Mouse (Mus musculus) embryonic facial prominence, embryonic 10.5 days (tissue): ENCODE measurements around the gene Fcrl5. TPM values are rescaled to one million over a fixed set of nuclear protein-coding genes. Genes with fewer than 3 reads are reported as not detected.
A peak's percentile ranks its signal among the peaks of the same experiment; 100 is the strongest.
"Not testable (repeated sequence)": the region's sequence is repeated elsewhere in the genome, so short reads cannot be mapped to it uniquely, and the experiment has no call there.

Experiments used
- DNase-seq: peaks from one replicate; pipeline ENCODE4 v3.0.0-alpha.2; 2017; ENCODE audit warnings: low spot score
- H3K27ac ChIP-seq: fragments of 300-500 bp; sonication (generic); replicated peaks from 2 replicates; pipeline ENCODE4 v1.5.1; 2016; ENCODE audit warnings: mild to moderate bottlenecking
- H3K27me3 ChIP-seq: fragments of 300-500 bp; sonication (generic); replicated peaks from 2 replicates; pipeline ENCODE4 v1.6.1; 2016; ENCODE audit warnings: low read depth, mild to moderate bottlenecking; ENCODE audit not compliant: poor library complexity, severe bottlenecking
- H3K36me3 ChIP-seq: fragments of 300-500 bp; sonication (generic); replicated peaks from 2 replicates; pipeline ENCODE4 v1.6.1; 2016; ENCODE audit warnings: mild to moderate bottlenecking, moderate library complexity
- H3K4me1 ChIP-seq: fragments of 300-500 bp; sonication (generic); 2 replicates; pipeline ENCODE4 v1.6.1; 2016
- H3K4me3 ChIP-seq: fragments of 300-500 bp; sonication (generic); 2 replicates; pipeline ENCODE4 v1.5.1; 2016; ENCODE audit warnings: mild to moderate bottlenecking, moderate library complexity
- H3K9me3 ChIP-seq: fragments of 300-500 bp; sonication (generic); 2 replicates; pipeline ENCODE4 v1.6.1; 2016; ENCODE audit warnings: mild to moderate bottlenecking
- WGBS: fragments of 180-500 bp; shearing (Covaris S2); methylation state at CpG from one replicate; pipeline ENCODE4 v1.1.7; 2016; 5-methylcytosine and 5-hydroxymethylcytosine counted together
- polyA plus RNA-seq: library from polyadenylated mRNA; unstranded; fragments of >200 nt; fragmentation: Nextera tagmentation; extraction: Ambion mirVana; gene quantifications from 2 replicates; pipeline ENCODE4 v1.2.1, GENCODE M21; 2016

The Fcrl5 gene
- polyA plus RNA-seq, 1 experiment from 2014 or later: not detected

DNA sequence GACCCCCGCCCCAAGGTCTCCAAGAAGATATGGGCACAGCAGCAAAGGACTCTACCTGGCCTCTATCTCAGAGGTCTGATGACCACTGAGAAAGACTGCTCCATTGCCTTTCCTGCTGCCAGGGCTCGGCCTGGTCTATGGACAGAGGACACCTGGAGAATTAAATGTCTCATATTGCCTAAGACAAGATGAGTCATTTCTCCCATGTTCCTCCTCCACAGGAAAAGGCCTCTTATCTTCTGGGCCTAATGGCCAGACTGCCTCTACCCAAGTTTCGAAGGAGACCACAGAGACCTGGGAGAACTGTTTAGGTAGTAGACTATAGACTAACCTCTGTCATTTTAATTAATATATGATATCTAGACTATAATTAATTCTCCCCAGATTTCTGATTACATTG, 29.9 kb downstream of the Fcrl5 start:
- H3K36me3 ChIP-seq: no peaks in the 10 kb centered on the region
- no peak overlapping the region for H3K4me3 ChIP-seq
- no peaks in the 10 kb centered on the region for H3K4me1 ChIP-seq
- DNase-seq: no peak
- H3K27ac ChIP-seq: no peak overlapping the region
- WGBS: 91% methylated on average over 3 of the region's 3 CpGs
- no peaks in the 10 kb centered on the region for H3K27me3 ChIP-seq
- 0 out of 2 replicates have a peak, but pooled peaks cover 4% of the 10 kb centered on the region for H3K9me3 ChIP-seq

DNA sequence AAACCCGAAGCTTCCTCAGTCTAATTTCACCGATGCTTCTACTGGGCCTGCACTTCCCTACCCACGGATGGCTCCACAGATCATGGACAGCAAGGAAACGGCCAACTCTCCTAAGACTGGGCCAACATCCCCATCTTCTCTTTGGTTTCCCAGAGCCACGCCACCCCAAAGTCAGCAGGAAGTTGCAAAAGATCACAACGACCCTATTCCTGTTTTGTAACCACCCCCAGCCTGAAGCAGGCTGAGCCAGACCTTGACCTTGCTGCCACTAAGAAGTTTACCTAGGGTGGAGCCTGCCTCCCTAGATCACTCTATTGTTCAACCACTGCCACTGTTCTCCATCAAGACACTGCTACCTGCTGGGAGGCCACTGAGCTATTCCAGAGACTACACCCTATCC, 31.4 kb downstream of the Fcrl5 start:
- 79% methylated on average over 6 of the region's 6 CpGs for WGBS
- no peak for DNase-seq
- H3K27ac ChIP-seq: no peak overlapping the region
- H3K4me1 ChIP-seq: no peaks in the 10 kb centered on the region
- 0 out of 2 replicates have a peak, but pooled peaks cover 4% of the 10 kb centered on the region for H3K9me3 ChIP-seq
- no peaks in the 10 kb centered on the region for H3K27me3 ChIP-seq
- H3K4me3 ChIP-seq: no peak overlapping the region
- no peaks in the 10 kb centered on the region for H3K36me3 ChIP-seq

DNA sequence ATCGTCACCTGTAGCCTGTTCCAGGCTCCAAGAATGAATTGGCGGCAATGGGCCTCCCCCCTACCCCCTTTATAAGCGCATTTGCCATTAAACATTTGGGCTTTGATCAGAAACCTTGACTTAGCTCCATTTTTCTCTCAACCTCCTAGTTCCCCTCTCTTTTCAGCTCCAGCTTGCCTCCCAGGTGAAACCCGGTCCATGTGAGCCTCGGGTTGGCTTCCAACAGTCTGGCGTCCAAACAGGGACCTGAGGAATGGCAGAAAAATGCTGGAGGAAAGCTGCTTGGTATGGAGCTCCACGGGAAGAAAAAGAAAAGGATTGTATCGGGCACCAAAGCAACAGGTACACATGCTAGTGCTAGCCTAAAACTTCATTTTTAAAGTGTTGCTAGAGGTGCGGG, 31.8 kb downstream of the Fcrl5 start:
- 85% methylated on average over 9 of the region's 9 CpGs for WGBS
- DNase-seq: no peak
- H3K27me3 ChIP-seq: no peaks in the 10 kb centered on the region
- H3K4me1 ChIP-seq: no peaks in the 10 kb centered on the region
- no peaks in the 10 kb centered on the region for H3K36me3 ChIP-seq
- H3K9me3 ChIP-seq: 0 out of 2 replicates have a peak, but pooled peaks cover 4% of the 10 kb centered on the region
- H3K27ac ChIP-seq: no peak overlapping the region
- no peak overlapping the region for H3K4me3 ChIP-seq

DNA sequence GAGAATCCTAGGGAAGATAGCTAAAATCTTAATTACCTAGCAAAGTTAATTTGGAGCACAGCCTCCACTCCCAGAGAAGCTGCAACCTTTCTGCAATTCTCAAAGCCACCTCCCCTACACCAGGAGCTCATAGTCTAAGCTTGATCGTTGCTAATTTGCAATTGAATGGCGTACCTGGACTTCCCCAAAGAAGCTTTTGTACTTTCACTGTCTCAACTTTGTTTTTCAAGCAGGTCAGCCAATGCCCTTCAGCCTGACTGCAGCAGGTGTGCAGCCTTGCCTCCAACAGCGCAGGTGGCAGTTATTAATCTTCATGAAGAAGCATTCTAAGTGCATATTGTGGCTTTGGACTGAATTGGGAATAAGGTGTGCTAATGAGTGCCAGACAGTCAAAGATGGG, 42.4 kb downstream of the Fcrl5 start:
- DNase-seq, H3K9me3 ChIP-seq, H3K4me1 ChIP-seq, H3K27me3 ChIP-seq, H3K27ac ChIP-seq, H3K36me3 ChIP-seq, H3K4me3 ChIP-seq: not testable (repeated sequence)
- WGBS: 82% methylated on average over 3 of the region's 3 CpGs

DNA sequence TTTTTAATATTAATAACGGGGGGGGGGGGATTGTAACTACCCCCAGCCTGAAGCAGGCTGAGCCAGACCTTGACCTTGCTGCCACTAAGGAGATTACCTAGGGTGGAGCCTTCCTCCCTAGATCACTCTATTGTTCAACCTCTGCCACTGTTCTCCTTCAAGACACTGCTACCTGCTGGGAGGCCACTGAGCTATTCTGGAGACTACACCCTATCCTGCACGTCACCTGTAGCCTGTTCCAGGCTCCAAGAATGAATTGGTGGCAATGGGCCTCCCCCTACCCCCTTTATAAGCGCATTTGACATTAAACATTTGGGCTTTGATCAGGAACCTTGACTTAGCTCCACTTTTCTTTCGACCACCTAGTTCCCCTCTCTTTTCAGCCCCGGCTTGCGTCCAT, 43.0 kb downstream of the Fcrl5 start:
- H3K4me3 ChIP-seq, H3K9me3 ChIP-seq, H3K27ac ChIP-seq, H3K36me3 ChIP-seq, DNase-seq, H3K4me1 ChIP-seq, H3K27me3 ChIP-seq: not testable (repeated sequence)
- WGBS: 87% methylated on average over 6 of the region's 6 CpGs

DNA sequence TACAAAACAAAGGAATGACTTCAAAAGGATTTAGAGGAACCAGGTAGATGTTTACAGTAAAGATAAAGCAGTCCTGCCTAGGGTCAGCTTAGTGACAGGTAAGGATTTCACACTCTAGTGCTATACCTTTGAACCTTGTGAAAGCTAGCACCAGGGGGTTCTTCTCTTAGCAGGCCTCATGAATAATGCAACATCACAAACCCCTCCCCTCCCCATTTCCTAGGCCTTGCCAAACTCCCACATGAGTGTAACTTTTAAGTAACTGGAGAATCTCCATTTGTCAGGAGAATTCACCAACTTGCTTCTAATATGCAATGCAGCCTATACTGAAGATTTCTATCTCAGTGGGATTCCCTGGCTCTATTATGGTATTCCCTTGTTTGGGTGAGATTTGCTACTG, 43.7 kb downstream of the Fcrl5 start:
- not testable (repeated sequence) for H3K4me3 ChIP-seq, H3K27ac ChIP-seq, H3K36me3 ChIP-seq, H3K4me1 ChIP-seq, H3K9me3 ChIP-seq, H3K27me3 ChIP-seq, DNase-seq

DNA sequence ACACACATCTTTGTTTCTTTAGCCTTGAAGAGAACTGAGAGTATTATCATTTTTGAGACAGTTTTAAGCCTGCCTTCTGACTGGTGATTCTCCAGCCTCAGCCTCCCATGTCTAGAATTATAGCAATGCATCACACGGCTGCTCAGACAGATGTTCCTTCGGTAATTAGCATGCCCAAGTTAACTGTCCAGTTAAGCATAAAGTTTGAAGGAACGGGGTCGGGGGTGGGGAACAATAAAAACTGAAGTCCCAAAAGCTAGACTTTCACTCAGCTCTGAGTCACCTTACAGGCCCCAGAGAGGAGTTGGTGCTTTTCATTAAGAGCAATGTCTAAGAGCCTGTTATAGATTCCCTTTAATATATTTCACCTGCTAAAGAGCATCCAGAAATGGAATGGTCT, 51.8 kb downstream of the Fcrl5 start:
- WGBS: 84% methylated on average over 4 of the region's 4 CpGs
- Histone ChIP-seq H3K4me3 (no peak overlapping the region), H3K36me3 (no peaks in the 10 kb centered on the region), H3K9me3 (no peaks in the 10 kb centered on the region), H3K27me3 (no peaks in the 10 kb centered on the region), H3K27ac (no peak overlapping the region), H3K4me1 (no peaks in the 10 kb centered on the region)
- DNase-seq: no peak

DNA sequence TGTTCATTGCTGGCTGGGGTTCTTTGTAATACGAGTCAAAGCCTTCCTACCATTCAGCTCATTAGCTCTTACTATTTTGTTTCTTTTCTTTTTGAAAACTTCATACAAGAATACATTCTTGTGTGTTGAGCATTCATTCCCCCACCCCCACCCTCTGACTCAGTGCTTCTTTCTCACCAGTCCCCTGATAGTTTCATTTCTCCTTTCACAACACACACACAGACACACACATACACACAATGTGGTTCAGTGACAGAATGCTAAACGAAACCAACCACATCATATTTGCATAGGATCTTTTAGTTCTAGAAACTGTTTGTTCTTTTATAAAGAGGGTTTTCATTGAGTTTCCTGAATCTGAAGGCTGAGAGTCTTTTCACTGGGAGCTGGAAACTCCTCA, 52.3 kb downstream of the Fcrl5 start:
- Histone ChIP-seq H3K4me1 (no peaks in the 10 kb centered on the region), H3K27ac (no peak overlapping the region), H3K9me3 (no peaks in the 10 kb centered on the region), H3K27me3 (no peaks in the 10 kb centered on the region), H3K4me3 (no peak overlapping the region), H3K36me3 (no peaks in the 10 kb centered on the region)
- WGBS: 78% methylated on average over 2 of the region's 2 CpGs
- DNase-seq: no peak

DNA sequence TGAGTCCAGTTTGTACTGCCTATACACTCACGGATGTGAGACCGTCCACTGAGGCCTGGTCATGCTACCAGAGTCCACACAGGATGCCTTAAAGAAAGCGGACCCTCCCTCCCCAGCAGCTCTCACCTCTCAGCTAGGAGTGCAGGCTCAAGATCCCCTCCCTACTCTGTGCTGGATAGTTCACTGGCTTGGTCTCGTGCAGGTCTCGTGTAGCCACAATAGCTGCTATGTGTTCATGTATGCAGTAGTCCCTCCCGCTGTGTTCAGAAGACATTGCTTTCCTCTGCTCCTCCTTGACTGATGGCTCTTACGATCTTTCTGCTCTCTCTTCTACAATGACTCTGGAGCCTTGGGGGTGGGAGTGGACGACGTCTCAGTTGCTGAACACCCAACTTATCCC, 62.7 kb downstream of the Fcrl5 start:
- WGBS: 83% methylated on average over 9 of the region's 9 CpGs
- no peak for DNase-seq
- H3K36me3 ChIP-seq: no peaks in the 10 kb centered on the region
- H3K27me3 ChIP-seq: 0 out of 2 replicates have a peak, but pooled peaks cover 2% of the 10 kb centered on the region
- H3K27ac ChIP-seq: no peak overlapping the region
- H3K4me3 ChIP-seq: no peak overlapping the region
- H3K9me3 ChIP-seq: no peaks in the 10 kb centered on the region
- H3K4me1 ChIP-seq: peaks cover 4% of the 10 kb centered on the region; the same call in 1 of the 2 replicates

DNA sequence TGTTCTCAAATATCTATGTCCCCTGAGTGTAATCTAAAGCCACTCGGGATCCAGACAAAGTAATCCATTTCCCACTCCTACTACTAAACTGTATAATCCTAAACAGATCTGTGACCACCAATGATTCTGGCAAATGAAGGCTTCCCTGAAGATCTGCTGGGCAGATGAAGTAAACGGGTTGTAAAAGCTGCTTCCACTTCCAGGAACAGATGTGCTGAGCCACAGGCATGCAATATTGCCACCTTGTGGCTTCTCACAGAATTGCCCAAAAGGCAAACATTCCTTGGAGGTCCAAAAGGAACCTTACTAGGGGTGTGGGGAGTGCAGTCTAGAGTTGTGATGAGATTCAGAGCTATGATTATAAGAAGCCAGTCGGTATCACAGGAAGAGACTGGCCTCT, 63.5 kb downstream of the Fcrl5 start:
- H3K4me3 ChIP-seq: no peak overlapping the region
- peak; percentile 71 for DNase-seq
- peaks cover 4% of the 10 kb centered on the region; the same call in 1 of the 2 replicates for H3K4me1 ChIP-seq
- 0 out of 2 replicates have a peak, but pooled peaks cover 6% of the 10 kb centered on the region for H3K27me3 ChIP-seq
- no peak overlapping the region for H3K27ac ChIP-seq
- WGBS: 18% methylated on average over 3 of the region's 3 CpGs
- no peaks in the 10 kb centered on the region for H3K9me3 ChIP-seq
- no peaks in the 10 kb centered on the region for H3K36me3 ChIP-seq

DNA sequence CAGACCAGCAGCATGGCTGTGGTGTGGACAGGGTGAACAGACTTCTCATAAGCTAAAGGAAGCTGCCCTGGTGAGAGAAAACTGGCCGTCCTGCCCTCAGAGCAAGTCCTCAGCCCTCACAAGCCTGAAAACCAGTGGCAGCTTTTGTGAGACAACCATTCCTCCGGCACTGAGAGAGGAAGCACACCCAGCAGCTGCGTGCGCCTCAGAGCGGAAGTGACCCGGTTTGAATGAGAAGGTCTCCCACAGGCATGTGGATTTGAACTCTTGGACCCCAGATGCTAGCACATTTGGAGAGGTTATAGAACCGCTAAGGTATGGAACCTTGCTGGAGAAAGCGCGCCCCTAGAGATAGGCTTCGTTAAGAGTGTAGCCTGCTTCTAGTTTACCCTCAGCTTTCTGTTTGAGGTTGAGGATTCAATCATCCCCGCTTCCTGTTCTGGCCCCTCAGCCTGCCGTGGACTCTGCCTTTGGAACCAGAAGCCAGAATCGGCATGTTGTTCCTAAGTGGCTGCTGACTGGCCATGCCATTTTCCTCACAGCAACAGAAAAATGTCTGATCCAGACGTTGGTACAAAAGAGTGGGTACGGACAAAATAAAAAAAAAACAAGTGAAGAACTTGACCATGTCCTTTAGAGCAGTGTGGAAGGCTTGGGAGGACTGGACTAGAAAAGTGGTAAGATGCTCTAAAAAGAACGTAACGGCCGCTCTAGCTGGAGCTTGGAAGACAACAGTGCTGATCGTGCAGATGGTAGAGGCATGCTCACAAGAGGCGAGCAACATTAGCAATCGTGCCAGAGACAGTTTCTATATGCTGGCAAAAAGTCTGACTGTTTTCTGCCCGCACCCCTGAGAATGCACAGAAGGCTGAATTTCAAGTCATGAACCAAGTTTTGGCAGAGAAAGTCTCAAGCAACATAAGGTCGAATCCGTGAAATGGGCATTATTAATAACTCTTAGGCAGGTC, 64.8 kb downstream of the Fcrl5 start:
- no peak for DNase-seq
- Histone ChIP-seq H3K36me3 (no peaks in the 10 kb centered on the region), H3K27ac (no peak overlapping the region), H3K9me3 (no peaks in the 10 kb centered on the region), H3K4me3 (no peak overlapping the region), H3K4me1 (peaks cover 4% of the 10 kb centered on the region; the same call in 1 of the 2 replicates), H3K27me3 (0 out of 2 replicates have a peak, but pooled peaks cover 6% of the 10 kb centered on the region)
- 78% methylated on average over 24 of the region's 24 CpGs for WGBS

DNA sequence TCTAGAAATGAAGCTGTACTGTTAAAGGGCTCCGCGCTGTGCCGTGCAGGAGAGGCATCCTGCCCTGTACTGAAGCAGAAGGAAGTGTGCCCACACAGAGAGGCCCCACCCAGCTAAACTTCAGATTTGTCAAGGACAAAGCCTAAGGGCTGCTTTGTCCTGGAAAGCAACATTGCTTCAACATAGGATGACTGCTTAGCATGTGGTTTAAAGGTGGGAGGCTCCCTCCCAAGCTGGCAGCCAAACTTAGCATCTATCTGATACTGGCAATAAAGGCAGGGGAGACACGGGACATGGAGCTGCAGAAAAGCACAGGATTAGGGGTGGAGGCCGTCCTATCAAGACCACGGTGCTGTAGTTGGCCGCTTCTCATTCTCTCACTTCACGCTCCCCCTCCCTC, 65.6 kb downstream of the Fcrl5 start:
- no peaks in the 10 kb centered on the region for H3K36me3 ChIP-seq
- H3K27me3 ChIP-seq: 0 out of 2 replicates have a peak, but pooled peaks cover 6% of the 10 kb centered on the region
- H3K4me1 ChIP-seq: peaks cover 4% of the 10 kb centered on the region; the same call in 1 of the 2 replicates
- no peak overlapping the region for H3K4me3 ChIP-seq
- no peak overlapping the region for H3K27ac ChIP-seq
- H3K9me3 ChIP-seq: no peaks in the 10 kb centered on the region
- 65% methylated on average over 8 of the region's 8 CpGs for WGBS
- DNase-seq: no peak

DNA sequence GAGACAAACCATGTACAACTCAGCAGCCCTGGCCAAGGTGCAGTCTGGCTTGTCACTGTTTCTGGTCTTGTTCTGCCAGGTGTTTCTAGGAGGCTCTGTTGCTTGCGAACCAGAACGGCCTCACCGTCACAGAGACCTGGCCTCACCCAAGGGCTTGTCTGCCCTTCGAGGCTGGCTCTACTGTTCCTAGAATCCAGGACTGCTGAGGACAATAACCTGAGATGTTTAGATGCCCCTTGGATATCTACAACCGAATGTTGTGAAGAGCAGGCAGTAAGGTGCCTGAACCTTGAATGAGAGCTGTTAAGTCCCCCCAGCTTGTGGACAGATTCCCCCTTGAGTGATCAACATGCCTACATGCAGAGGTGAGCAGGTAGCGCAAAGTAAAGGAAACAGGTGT, 67.2 kb downstream of the Fcrl5 start:
- Histone ChIP-seq H3K4me3 (no peak overlapping the region), H3K4me1 (peaks cover 4% of the 10 kb centered on the region; the same call in 1 of the 2 replicates), H3K9me3 (no peaks in the 10 kb centered on the region), H3K27ac (no peak overlapping the region), H3K36me3 (no peaks in the 10 kb centered on the region), H3K27me3 (0 out of 2 replicates have a peak, but pooled peaks cover 6% of the 10 kb centered on the region)
- no peak for DNase-seq
- WGBS: 90% methylated on average over 6 of the region's 6 CpGs
